In the genomic region with DNA sequence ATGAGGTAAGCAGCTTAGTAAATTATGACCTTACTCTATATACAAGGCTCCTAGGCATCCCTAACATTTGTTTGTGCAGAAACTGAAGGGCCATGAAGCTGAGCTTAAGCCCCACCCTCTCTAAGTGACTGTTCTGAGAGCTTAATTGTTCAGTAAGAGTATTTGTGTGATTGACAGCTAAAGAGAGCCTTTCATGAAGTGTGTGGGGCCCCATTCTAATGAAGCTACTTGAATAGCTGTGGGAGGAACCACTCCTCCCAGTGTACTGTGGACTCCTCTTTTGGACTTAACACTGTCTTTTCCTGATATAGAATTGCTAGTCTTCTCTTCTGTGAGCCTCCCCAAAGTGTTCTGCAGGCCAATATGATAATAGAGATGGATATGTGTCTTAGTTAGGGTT, we compare ENCODE assay signal across 26 mouse cellular contexts.
DNase-seq lines count a peak whose midpoint lies in the region; ATAC-seq and TF ChIP-seq lines count a peak whose summit lies in the region.
"Had no signal": no experiment of that assay in that cellular context is flagged by ENCODE, and none has a peak within 500 bp of the region (broad histone marks: within the 10 kb centered on the region; RNA-seq: fewer than 3 reads in every experiment).

No protein-coding gene starts in this region.

- H3K9ac ChIP-seq in hindbrain, embryonic 11.5 days (ENCODE audit: low read depth, low read length): no peak overlapping the region
- H3K9ac ChIP-seq in hindbrain, embryonic 14.5 days: no peak overlapping the region
- no peak overlapping the region for H3K9ac ChIP-seq in midbrain, embryonic 12.5 days (replicated peaks)
- H3K9ac ChIP-seq in midbrain, embryonic 15.5 days: no peak overlapping the region
- no peak overlapping the region for H3K9ac ChIP-seq in intestine, embryonic 16.5 days (ENCODE audit: low read depth, low read length)
- H3K9ac ChIP-seq: embryonic facial prominence, embryonic 13.5 days; heart, embryonic 15.5 days; liver, postnatal 0 days had no signal

- peak; percentile 11 for DNase-seq in hindbrain, embryonic 11.5 days (ENCODE audit: low spot score)
- DNase-seq in hindbrain, embryonic 14.5 days (ENCODE audit: low spot score): no peak
- peak; percentile 62 for DNase-seq in brain, embryonic 14.5 days (ENCODE audit: low read depth)
- no peak for DNase-seq in thymus, postnatal 36 days
- DNase-seq in spleen, postnatal 10 days (ENCODE audit: low spot score in 2 of 2): no peak
- DNase-seq: adrenal gland, adult 8-10 months; cerebellum, adult 18-20 months; cerebellum, postnatal 14 days; gastrocnemius, adult 2 months; heart, postnatal 36 days; kidney, adult 8-10 months; kidney, postnatal 10 days; liver, postnatal 0 days; lung, postnatal 10 days; right cerebral cortex, postnatal 14 days; thymus, postnatal 14 days had no signal

- H3K9me3 ChIP-seq in hindbrain, embryonic 11.5 days (ENCODE audit: control insufficient read depth, low read length): no peaks in the 10 kb centered on the region
- no peaks in the 10 kb centered on the region for H3K9me3 ChIP-seq in hindbrain, embryonic 14.5 days (ENCODE audit: control insufficient read depth, low read length)
- no peaks in the 10 kb centered on the region for H3K9me3 ChIP-seq in midbrain, embryonic 12.5 days
- no peaks in the 10 kb centered on the region for H3K9me3 ChIP-seq in midbrain, embryonic 15.5 days
- no peaks in the 10 kb centered on the region for H3K9me3 ChIP-seq in intestine, embryonic 16.5 days (ENCODE audit: control insufficient read depth, low read length)
- H3K9me3 ChIP-seq: embryonic facial prominence, embryonic 13.5 days; heart, embryonic 15.5 days; limb, embryonic 10.5 days had no signal

- ATAC-seq in hindbrain, embryonic 11.5 days (ENCODE audit: low FRiP score): peak; percentile 71
- ATAC-seq in hindbrain, embryonic 14.5 days (ENCODE audit: low FRiP score): no peak
- peak; percentile 90 for ATAC-seq in midbrain, embryonic 12.5 days (ENCODE audit: low FRiP score, low read depth)
- ATAC-seq in midbrain, embryonic 15.5 days (replicated peaks): no peak
- peak; percentile 39; the same call in 1 of the 2 replicates for ATAC-seq in intestine, embryonic 16.5 days
- ATAC-seq: activated CD4-positive, CD25-positive, alpha-beta regulatory T cell, adult 4 months; liver, postnatal 0 days had no signal

- H3K36me3 ChIP-seq in hindbrain, embryonic 11.5 days (ENCODE audit: control insufficient read depth, insufficient read depth, low read length): no peaks in the 10 kb centered on the region
- no peaks in the 10 kb centered on the region for H3K36me3 ChIP-seq in hindbrain, embryonic 14.5 days (replicated peaks; ENCODE audit: control insufficient read depth, insufficient read depth)
- H3K36me3 ChIP-seq in midbrain, embryonic 12.5 days: no peaks in the 10 kb centered on the region
- no peaks in the 10 kb centered on the region for H3K36me3 ChIP-seq in midbrain, embryonic 15.5 days (replicated peaks)
- no peaks in the 10 kb centered on the region for H3K36me3 ChIP-seq in intestine, embryonic 16.5 days (ENCODE audit: control insufficient read depth, insufficient read depth, low read length)
- H3K36me3 ChIP-seq: embryonic facial prominence, embryonic 13.5 days; heart, embryonic 15.5 days; limb, embryonic 10.5 days had no signal

- no peaks in the 10 kb centered on the region for H3K4me1 ChIP-seq in hindbrain, embryonic 11.5 days (replicated peaks; ENCODE audit: control insufficient read depth, insufficient read depth, low read length)
- H3K4me1 ChIP-seq in hindbrain, embryonic 14.5 days (replicated peaks; ENCODE audit: control insufficient read depth, insufficient read depth, low read length): no peaks in the 10 kb centered on the region
- H3K4me1 ChIP-seq in midbrain, embryonic 12.5 days: peaks cover 8% of the 10 kb centered on the region; the same call in 1 of the 2 replicates
- H3K4me1 ChIP-seq in midbrain, embryonic 15.5 days: no peaks in the 10 kb centered on the region
- no peaks in the 10 kb centered on the region for H3K4me1 ChIP-seq in intestine, embryonic 16.5 days (ENCODE audit: control insufficient read depth, insufficient read depth, low read length)
- H3K4me1 ChIP-seq: heart, embryonic 15.5 days; limb, embryonic 10.5 days had no signal

- H3K27me3 ChIP-seq in hindbrain, embryonic 11.5 days (ENCODE audit: control insufficient read depth, insufficient read depth, low read length): no peaks in the 10 kb centered on the region
- H3K27me3 ChIP-seq in hindbrain, embryonic 14.5 days (ENCODE audit: control insufficient read depth, insufficient read depth, low read length): no peaks in the 10 kb centered on the region
- H3K27me3 ChIP-seq in midbrain, embryonic 12.5 days: no peaks in the 10 kb centered on the region; the same call in 1 of the 2 replicates
- no peaks in the 10 kb centered on the region for H3K27me3 ChIP-seq in midbrain, embryonic 15.5 days (replicated peaks)
- no peaks in the 10 kb centered on the region for H3K27me3 ChIP-seq in intestine, embryonic 16.5 days (replicated peaks; ENCODE audit: control insufficient read depth, insufficient read depth, low read length)
- H3K27me3 ChIP-seq: embryonic facial prominence, embryonic 13.5 days; heart, embryonic 15.5 days had no signal

- no peak overlapping the region for H3K4me3 ChIP-seq in hindbrain, embryonic 11.5 days (ENCODE audit: low read depth, low read length)
- no peak overlapping the region for H3K4me3 ChIP-seq in hindbrain, embryonic 14.5 days (replicated peaks; ENCODE audit: low read length)
- H3K4me3 ChIP-seq in midbrain, embryonic 12.5 days: no peak overlapping the region
- H3K4me3 ChIP-seq in midbrain, embryonic 15.5 days: no peak overlapping the region
- H3K4me3 ChIP-seq in intestine, embryonic 16.5 days (ENCODE audit: low read length): no peak overlapping the region
- H3K4me3 ChIP-seq: embryonic facial prominence, embryonic 13.5 days; erythroblast, embryonic 14.5 days; gastrocnemius, adult 2 months; heart, embryonic 15.5 days; left cerebral cortex, adult 2 months; limb, embryonic 10.5 days had no signal

- no peak for TF ChIP-seq CTCF in brain, embryonic 14.5 days (IDR thresholded peaks at IDR 0.05; ENCODE audit: borderline replicate concordance, extremely low read depth, insufficient read depth, insufficient read length)

- TF ChIP-seq POLR2A in brain, embryonic 14.5 days (IDR thresholded peaks at IDR 0.05; ENCODE audit: borderline replicate concordance, extremely low read depth, insufficient read depth, insufficient read length, poor library complexity, severe bottlenecking): no peak

- H3K27ac ChIP-seq in hindbrain, embryonic 11.5 days (ENCODE audit: low read depth, low read length): no peak overlapping the region
- no peak overlapping the region for H3K27ac ChIP-seq in hindbrain, embryonic 14.5 days
- no peak overlapping the region for H3K27ac ChIP-seq in midbrain, embryonic 12.5 days (replicated peaks)
- H3K27ac ChIP-seq in midbrain, embryonic 15.5 days: no peak overlapping the region
- no peak overlapping the region for H3K27ac ChIP-seq in intestine, embryonic 16.5 days (ENCODE audit: low read length)
- H3K27ac ChIP-seq: embryonic facial prominence, embryonic 13.5 days; gastrocnemius, adult 2 months; heart, embryonic 15.5 days; left cerebral cortex, adult 2 months; limb, embryonic 10.5 days had no signal

- H3K4me2 ChIP-seq in hindbrain, embryonic 11.5 days (replicated peaks; ENCODE audit: low read depth, low read length): no peak overlapping the region
- no peak overlapping the region for H3K4me2 ChIP-seq in hindbrain, embryonic 14.5 days (replicated peaks)
- H3K4me2 ChIP-seq in midbrain, embryonic 12.5 days (replicated peaks): no peak overlapping the region
- H3K4me2 ChIP-seq in midbrain, embryonic 15.5 days: no peak overlapping the region
- no peak overlapping the region for H3K4me2 ChIP-seq in intestine, embryonic 16.5 days (ENCODE audit: low read depth, low read length)
- H3K4me2 ChIP-seq: embryonic facial prominence, embryonic 13.5 days; heart, embryonic 15.5 days; liver, embryonic 11.5 days had no signal

Comparison
In these comparisons a context has a peak if more than half of its experiments do, and no peak if none do; other contexts are left out.
1. ATAC-seq: peak in hindbrain, embryonic 11.5 days (single experiment), midbrain, embryonic 12.5 days (single experiment) and intestine, embryonic 16.5 days (single experiment); none in hindbrain, embryonic 14.5 days (single experiment) and midbrain, embryonic 15.5 days (single experiment).
2. DNase-seq: peak in hindbrain, embryonic 11.5 days (single experiment) and brain, embryonic 14.5 days (single experiment); none in hindbrain, embryonic 14.5 days (single experiment), thymus, postnatal 36 days (0 of 2) and spleen, postnatal 10 days (0 of 2).